34 mouse cellular contexts compared by ENCODE assay signal in genomic region chr9:18785316-18785715, GRCm38 (mm10). TPM values are rescaled to one million over a fixed set of nuclear protein-coding genes. Genes with fewer than 3 reads are reported as not detected.
"Had no signal": no experiment of that assay in that cellular context is flagged by ENCODE, and none has a peak within 500 bp of the region (broad histone marks: within the 10 kb centered on the region; RNA-seq: fewer than 3 reads in every experiment).

No protein-coding gene starts in this region.

- DNase-seq: kidney, postnatal 25 days; layer of hippocampus, adult 9-11 months; liver, embryonic 13.5 days; lung, adult 2 months; lung, postnatal 14 days; lung, postnatal 4 days; midbrain, embryonic 14.5 days; right cerebral cortex, adult 18-20 months; right cerebral cortex, postnatal 14 days; right cerebral cortex, postnatal 4 days; thymus, adult 18-20 months; thymus, postnatal 36 days had no signal

- H3K4me1 ChIP-seq: liver, embryonic 13.5 days had no signal

- H3K27me3 ChIP-seq: liver, embryonic 13.5 days had no signal

- H3K36me3 ChIP-seq: liver, embryonic 13.5 days had no signal

- H3K9me3 ChIP-seq: liver, embryonic 13.5 days had no signal

- H3K27ac ChIP-seq: kidney, postnatal 0 days; layer of hippocampus, adult 2 months; left cerebral cortex, adult 2 months; liver, embryonic 13.5 days; stomach, postnatal 0 days had no signal

- H3K4me3 ChIP-seq: layer of hippocampus, adult 2 months; left cerebral cortex, adult 2 months; liver, embryonic 13.5 days had no signal

- H3K9ac ChIP-seq: liver, embryonic 13.5 days had no signal

- H3K4me2 ChIP-seq: liver, embryonic 13.5 days; midbrain, embryonic 11.5 days had no signal

RNA-seq across cellular contexts. Expression of gene Olfr24, which starts 21.5 kb away (rescaled TPM):
- total RNA-seq: layer of hippocampus, adult 2 months; layer of hippocampus, postnatal 25 days; left cerebral cortex, adult 2 months; left cerebral cortex, postnatal 10 days; left cerebral cortex, postnatal 36 days; liver, adult 2 months; megakaryocyte progenitor cell, adult 5-6 weeks; megakaryocyte-erythroid progenitor cell, adult 5-6 weeks; midbrain, postnatal 0 days had no signal
- polyA plus RNA-seq: kidney, embryonic 14.5 days; kidney, postnatal 0 days; large intestine, adult 2 months; limb, embryonic 11.5 days; limb, embryonic 14.5 days; liver, adult 2 months; liver, embryonic 13.5 days; liver, embryonic 16.5 days; lung, adult 2 months; lung, embryonic 16.5 days; midbrain, embryonic 11.5 days; midbrain, embryonic 14.5 days; midbrain, postnatal 0 days; neural tube, embryonic 11.5 days; neural tube, embryonic 14.5 days; stomach, embryonic 14.5 days; stomach, postnatal 0 days; urinary bladder, adult 2 months had no signal

RNA-seq across cellular contexts. Expression of gene Olfr828, which starts 34.0 kb away (rescaled TPM):
- total RNA-seq: layer of hippocampus, adult 2 months; layer of hippocampus, postnatal 25 days; left cerebral cortex, adult 2 months; left cerebral cortex, postnatal 10 days; left cerebral cortex, postnatal 36 days; liver, adult 2 months; megakaryocyte progenitor cell, adult 5-6 weeks; megakaryocyte-erythroid progenitor cell, adult 5-6 weeks; midbrain, postnatal 0 days had no signal
- polyA plus RNA-seq: kidney, embryonic 14.5 days; kidney, postnatal 0 days; large intestine, adult 2 months; limb, embryonic 11.5 days; limb, embryonic 14.5 days; liver, adult 2 months; liver, embryonic 13.5 days; liver, embryonic 16.5 days; lung, adult 2 months; lung, embryonic 16.5 days; midbrain, embryonic 11.5 days; midbrain, embryonic 14.5 days; midbrain, postnatal 0 days; neural tube, embryonic 11.5 days; neural tube, embryonic 14.5 days; stomach, embryonic 14.5 days; stomach, postnatal 0 days; urinary bladder, adult 2 months had no signal
